Mouse (Mus musculus): Measurements from ENCODE around the gene Olfr996. TPM values are rescaled to one million over a fixed set of nuclear protein-coding genes. Genes with fewer than 3 reads are reported as not detected.
"Not testable (repeated sequence)": the region's sequence is repeated elsewhere in the genome, so short reads cannot be mapped to it uniquely, and the experiment has no call there.

Gene Olfr996
- polyA plus RNA-seq (2015; fragmentation: Nextera tagmentation; extraction: Ambion mirVana), result not detected in 2 replicates

DNA sequence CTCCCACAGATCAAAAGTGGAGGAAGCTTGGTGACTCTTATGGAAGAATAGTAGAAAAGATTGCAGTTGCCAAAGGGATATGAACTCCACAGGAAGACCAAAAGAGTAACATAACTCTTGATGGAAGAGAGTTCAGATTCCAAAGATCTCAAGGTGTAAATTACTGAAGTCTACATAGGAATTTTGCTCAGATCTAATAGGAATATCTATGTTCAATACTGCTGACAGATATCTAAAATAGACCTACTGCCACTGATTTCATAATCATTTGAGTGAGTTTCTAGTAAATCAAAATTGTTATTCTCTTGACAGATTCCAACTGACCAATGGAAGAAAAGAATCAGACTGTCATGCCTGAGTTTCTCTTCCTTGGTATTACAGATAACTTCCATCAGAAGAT lies at the start of gene Olfr996:
Gene Olfr996, plus strand, starts transcription at position 301 of the 400 bp plus-strand sequence.
- no peak for ATAC-seq (ENCODE audit: low read depth)
- no peaks in the 10 kb centered on the region for H3K27me3 ChIP-seq (ENCODE audit: control insufficient read depth, insufficient read depth, low read depth, low read length)
- no peaks in the 10 kb centered on the region for H3K4me1 ChIP-seq (ENCODE audit: control insufficient read depth, low read depth, low read length)
- no peak within 1 kb of the TSS for H3K4me2 ChIP-seq (ENCODE audit: low read depth, low read length)
- H3K27ac ChIP-seq (ENCODE audit: low read length), result no peak within 1 kb of the TSS
- no peak within 1 kb of the TSS for H3K4me3 ChIP-seq (ENCODE audit: low read depth, low read length)
- no peaks in the 10 kb centered on the region for H3K36me3 ChIP-seq (ENCODE audit: control insufficient read depth, insufficient read depth)
- H3K9me3 ChIP-seq (replicated peaks; ENCODE audit: control insufficient read depth, low read length), result no peaks in the 10 kb centered on the region
- H3K9ac ChIP-seq (ENCODE audit: low read depth, low read length), result no peak within 1 kb of the TSS

DNA sequence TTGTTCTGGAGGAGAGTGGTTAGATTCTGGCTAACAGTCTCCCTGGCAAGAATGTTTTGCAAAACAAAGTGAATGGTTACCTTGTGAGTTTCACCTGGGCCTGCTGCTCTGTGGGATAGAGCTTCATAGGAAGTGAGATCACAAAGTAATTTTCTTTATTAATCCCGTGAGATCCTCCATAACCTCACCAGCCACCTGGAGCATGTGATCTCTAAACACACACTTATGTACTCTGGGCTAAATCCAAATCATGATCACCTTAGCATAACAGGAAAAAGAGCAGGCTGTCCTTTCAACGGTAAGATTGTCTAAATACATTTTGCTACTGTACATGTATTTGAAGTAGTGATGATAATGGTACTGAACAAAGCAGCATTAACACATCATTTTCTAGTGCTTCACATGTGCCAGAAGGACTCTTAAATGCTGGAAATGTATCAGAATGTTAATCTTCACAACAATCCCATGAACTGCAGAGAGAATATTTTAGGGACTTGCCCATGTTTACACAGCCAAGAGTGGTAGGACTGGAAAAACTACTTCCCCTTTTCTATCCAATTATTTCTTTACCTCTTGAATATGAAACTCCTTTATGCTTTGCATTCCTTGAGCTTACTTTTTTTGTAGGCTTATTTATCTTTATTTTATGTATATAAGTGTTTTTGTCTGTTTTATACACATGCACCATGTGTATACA lies 46.8 kb upstream of the Olfr996 start:
- 50% methylated on average over 2 of the region's 2 CpGs for WGBS (ENCODE audit: insufficient replicate concordance)
- no peaks in the 10 kb centered on the region for H3K36me3 ChIP-seq (ENCODE audit: control insufficient read depth, insufficient read depth)
- no peak for ATAC-seq (ENCODE audit: low read depth)
- no peaks in the 10 kb centered on the region for H3K4me1 ChIP-seq (ENCODE audit: control insufficient read depth, low read depth, low read length)
- H3K4me2 ChIP-seq (ENCODE audit: low read depth, low read length), result no peak overlapping the region
- no peaks in the 10 kb centered on the region for H3K9me3 ChIP-seq (replicated peaks; ENCODE audit: control insufficient read depth, low read length)
- no peak overlapping the region for H3K27ac ChIP-seq (ENCODE audit: low read length)
- no peak overlapping the region for H3K4me3 ChIP-seq (ENCODE audit: low read depth, low read length)
- H3K27me3 ChIP-seq (ENCODE audit: control insufficient read depth, insufficient read depth, low read depth, low read length), result no peaks in the 10 kb centered on the region
- H3K9ac ChIP-seq (ENCODE audit: low read depth, low read length), result no peak overlapping the region

DNA sequence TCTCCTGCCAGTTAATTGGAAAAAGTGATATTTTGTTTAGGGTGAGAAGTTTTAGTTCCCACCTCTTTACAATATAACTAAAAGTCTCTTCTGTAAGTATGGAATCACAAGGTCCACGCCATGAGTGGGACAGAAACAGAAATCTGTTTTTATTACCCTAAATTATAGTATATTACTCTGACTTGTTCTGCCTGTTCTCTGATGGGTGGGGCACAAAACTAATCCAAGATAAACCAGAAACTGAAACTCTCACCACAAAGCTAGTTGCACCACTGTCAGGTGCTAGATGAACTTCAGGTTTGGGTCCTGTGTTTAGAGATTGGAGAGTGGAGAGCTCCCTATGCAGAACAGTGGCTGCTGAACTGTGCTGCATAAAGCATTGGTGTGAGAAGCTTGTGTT lies 45.1 kb upstream of the Olfr996 start:
- H3K4me2 ChIP-seq (ENCODE audit: low read depth, low read length), result no peak overlapping the region
- no peaks in the 10 kb centered on the region for H3K36me3 ChIP-seq (ENCODE audit: control insufficient read depth, insufficient read depth)
- no peak for ATAC-seq (ENCODE audit: low read depth)
- H3K4me3 ChIP-seq (ENCODE audit: low read depth, low read length), result no peak overlapping the region
- H3K27ac ChIP-seq (ENCODE audit: low read length), result no peak overlapping the region
- WGBS (ENCODE audit: insufficient replicate concordance), result 48% methylated on average over 1 of the region's 1 CpGs
- no peak overlapping the region for H3K9ac ChIP-seq (ENCODE audit: low read depth, low read length)
- H3K4me1 ChIP-seq (ENCODE audit: control insufficient read depth, low read depth, low read length), result no peaks in the 10 kb centered on the region
- no peaks in the 10 kb centered on the region for H3K9me3 ChIP-seq (replicated peaks; ENCODE audit: control insufficient read depth, low read length)
- no peaks in the 10 kb centered on the region for H3K27me3 ChIP-seq (ENCODE audit: control insufficient read depth, insufficient read depth, low read depth, low read length)

DNA sequence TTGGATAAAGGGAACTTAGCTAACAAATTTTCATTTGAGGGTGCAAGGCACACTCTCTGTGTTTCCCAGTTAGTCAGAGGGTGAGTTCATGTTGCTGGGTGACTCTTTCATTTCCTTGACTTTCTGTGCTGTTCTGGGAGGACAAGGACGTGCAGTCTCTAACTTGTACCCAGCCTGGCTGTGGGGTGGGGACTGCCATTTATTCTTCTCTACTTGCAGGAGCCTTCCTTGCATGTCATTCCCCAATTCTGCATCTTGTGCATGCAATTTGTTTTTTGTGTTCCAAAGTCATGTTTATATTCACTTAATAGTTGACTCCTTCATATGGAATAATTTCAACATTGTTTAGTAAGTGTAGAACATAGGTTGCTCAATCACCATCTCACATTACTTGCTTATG lies 24.2 kb upstream of the Olfr996 start:
- Histone ChIP-seq H3K9ac (ENCODE audit: low read depth, low read length) (no peak overlapping the region), H3K36me3 (ENCODE audit: control insufficient read depth, insufficient read depth) (no peaks in the 10 kb centered on the region), H3K27me3 (ENCODE audit: control insufficient read depth, insufficient read depth, low read depth, low read length) (no peaks in the 10 kb centered on the region), H3K27ac (ENCODE audit: low read length) (no peak overlapping the region), H3K4me1 (ENCODE audit: control insufficient read depth, low read depth, low read length) (no peaks in the 10 kb centered on the region), H3K9me3 (replicated peaks; ENCODE audit: control insufficient read depth, low read length) (no peaks in the 10 kb centered on the region), H3K4me2 (ENCODE audit: low read depth, low read length) (no peak overlapping the region), H3K4me3 (ENCODE audit: low read depth, low read length) (no peak overlapping the region)
- ATAC-seq (ENCODE audit: low read depth), result no peak
- WGBS (ENCODE audit: insufficient replicate concordance), result 21% methylated on average over 1 of the region's 1 CpGs

DNA sequence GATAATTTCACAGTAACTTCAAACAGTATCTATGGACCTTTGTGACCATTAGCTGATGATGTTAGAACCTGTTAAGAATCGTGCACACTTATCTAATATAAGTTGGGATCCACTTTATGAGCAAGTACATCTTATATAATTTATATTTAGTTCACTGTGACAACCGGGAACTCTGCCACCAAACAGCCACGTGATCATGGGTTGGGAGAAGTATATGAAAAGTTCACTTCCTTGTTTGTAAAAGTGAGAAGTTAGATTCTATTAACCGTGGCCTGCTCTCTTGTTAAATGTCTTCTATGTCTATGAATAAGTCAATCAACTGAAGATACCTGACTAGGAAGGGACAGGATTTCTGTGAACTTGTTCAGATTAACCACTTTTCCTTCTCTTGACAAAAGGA lies 18.8 kb upstream of the Olfr996 start:
- Histone ChIP-seq H3K4me2 (ENCODE audit: low read depth, low read length) (no peak overlapping the region), H3K27ac (ENCODE audit: low read length) (no peak overlapping the region), H3K4me1 (ENCODE audit: control insufficient read depth, low read depth, low read length) (no peaks in the 10 kb centered on the region), H3K4me3 (ENCODE audit: low read depth, low read length) (no peak overlapping the region), H3K27me3 (ENCODE audit: control insufficient read depth, insufficient read depth, low read depth, low read length) (no peaks in the 10 kb centered on the region), H3K9me3 (replicated peaks; ENCODE audit: control insufficient read depth, low read length) (no peaks in the 10 kb centered on the region), H3K36me3 (ENCODE audit: control insufficient read depth, insufficient read depth) (no peaks in the 10 kb centered on the region), H3K9ac (ENCODE audit: low read depth, low read length) (no peak overlapping the region)
- 27% methylated on average over 4 of the region's 4 CpGs for WGBS (ENCODE audit: insufficient replicate concordance)
- no peak for ATAC-seq (ENCODE audit: low read depth)

DNA sequence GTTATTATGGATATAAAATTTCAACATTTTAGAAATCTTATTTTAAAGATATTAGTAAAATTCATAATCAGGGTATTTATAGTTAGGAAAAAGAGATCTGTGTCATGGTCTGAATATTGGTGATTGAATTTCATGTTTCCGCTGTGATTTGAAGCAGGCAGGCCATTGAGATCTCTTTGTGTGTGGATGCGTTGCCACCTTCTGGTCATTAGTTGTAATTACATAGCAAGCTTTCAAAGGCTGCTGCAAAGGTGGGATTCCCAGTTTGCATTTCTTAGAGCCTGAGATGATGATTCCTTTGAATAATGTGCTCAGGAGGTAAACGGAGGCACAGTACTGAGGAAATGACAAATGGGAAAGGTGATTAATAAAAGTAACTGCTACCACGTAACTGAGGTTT lies 17.8 kb upstream of the Olfr996 start:
- no peak overlapping the region for H3K27ac ChIP-seq (ENCODE audit: low read length)
- 23% methylated on average over 4 of the region's 4 CpGs for WGBS (ENCODE audit: insufficient replicate concordance)
- ATAC-seq (ENCODE audit: low read depth), result no peak

DNA sequence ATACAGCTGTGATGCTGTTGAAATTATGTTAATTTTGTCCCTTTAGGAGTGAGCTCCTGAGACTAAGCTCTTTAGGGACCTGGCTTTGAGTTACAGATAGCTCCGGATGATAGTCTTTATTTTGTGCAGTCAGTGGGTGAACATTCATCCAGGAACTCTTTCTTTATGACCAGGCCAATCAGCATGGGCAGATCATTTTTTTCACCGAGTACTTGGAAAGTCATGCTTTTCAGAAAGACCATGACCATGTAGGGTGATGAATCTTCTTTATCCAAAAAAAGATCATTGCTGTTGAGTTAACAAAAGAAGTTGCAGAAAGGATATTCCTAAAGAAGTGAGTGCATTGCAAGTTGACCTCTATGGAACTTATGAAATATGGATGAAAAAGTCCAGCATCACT lies 9.6 kb downstream of the Olfr996 start, which contains the start of gene Olfr998:
Gene Olfr998, plus strand, starts transcription at position 301 of the 400 bp plus-strand sequence.
- not testable (repeated sequence) for H3K36me3 ChIP-seq (ENCODE audit: control insufficient read depth, insufficient read depth); H3K27ac ChIP-seq (ENCODE audit: low read length); H3K4me1 ChIP-seq (ENCODE audit: control insufficient read depth, low read depth, low read length); ATAC-seq (ENCODE audit: low read depth); H3K27me3 ChIP-seq (ENCODE audit: control insufficient read depth, insufficient read depth, low read depth, low read length); H3K4me3 ChIP-seq (ENCODE audit: low read depth, low read length); H3K4me2 ChIP-seq (ENCODE audit: low read depth, low read length); H3K9me3 ChIP-seq (replicated peaks; ENCODE audit: control insufficient read depth, low read length); H3K9ac ChIP-seq (ENCODE audit: low read depth, low read length)
- WGBS (ENCODE audit: insufficient replicate concordance), result 47% methylated on average over 2 of the region's 2 CpGs

More for the DNA sequence above, 17.8 kb upstream of the Olfr996 start:
- Histone ChIP-seq H3K36me3 (ENCODE audit: control insufficient read depth, insufficient read depth) (no peaks in the 10 kb centered on the region), H3K4me1 (ENCODE audit: control insufficient read depth, low read depth, low read length) (no peaks in the 10 kb centered on the region), H3K9ac (ENCODE audit: low read depth, low read length) (no peak overlapping the region), H3K4me3 (ENCODE audit: low read depth, low read length) (no peak overlapping the region), H3K4me2 (ENCODE audit: low read depth, low read length) (no peak overlapping the region), H3K9me3 (replicated peaks; ENCODE audit: control insufficient read depth, low read length) (no peaks in the 10 kb centered on the region), H3K27me3 (ENCODE audit: control insufficient read depth, insufficient read depth, low read depth, low read length) (no peaks in the 10 kb centered on the region)

DNA sequence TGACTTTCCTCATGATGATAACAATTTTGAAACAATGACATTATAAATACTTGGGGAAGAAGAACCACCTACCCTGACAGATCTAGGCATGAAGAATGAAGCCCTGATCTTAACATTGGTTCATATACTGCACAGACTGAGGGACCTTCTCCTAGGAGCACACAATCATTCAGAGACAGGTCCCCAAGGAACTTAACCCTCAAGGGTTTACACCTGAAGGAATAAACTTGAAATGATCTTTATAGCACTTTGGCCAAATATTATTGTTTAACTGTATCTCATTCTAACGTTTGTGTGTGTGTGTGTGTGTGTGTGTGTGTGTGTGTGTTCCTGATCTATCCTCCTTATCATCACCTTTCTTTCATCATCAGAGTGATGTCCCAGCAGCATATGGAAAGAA lies 32.8 kb downstream of the Olfr996 start, which contains the start of gene Olfr1000:
Gene Olfr1000, minus strand, starts transcription at position 101 of the 400 bp plus-strand sequence.
- Histone ChIP-seq H3K9me3 (replicated peaks; ENCODE audit: control insufficient read depth, low read length) (no peaks in the 10 kb centered on the region), H3K27me3 (ENCODE audit: control insufficient read depth, insufficient read depth, low read depth, low read length) (no peaks in the 10 kb centered on the region), H3K4me1 (ENCODE audit: control insufficient read depth, low read depth, low read length) (no peaks in the 10 kb centered on the region), H3K4me2 (ENCODE audit: low read depth, low read length) (no peak within 1 kb of the TSS), H3K36me3 (ENCODE audit: control insufficient read depth, insufficient read depth) (no peaks in the 10 kb centered on the region), H3K9ac (ENCODE audit: low read depth, low read length) (no peak within 1 kb of the TSS), H3K27ac (ENCODE audit: low read length) (no peak within 1 kb of the TSS), H3K4me3 (ENCODE audit: low read depth, low read length) (no peak within 1 kb of the TSS)
- WGBS (ENCODE audit: insufficient replicate concordance), result 19% methylated on average over 1 of the region's 1 CpGs
- ATAC-seq (ENCODE audit: low read depth), result no peak
